Mouse (Mus musculus) neural tube, embryonic 12.5 days (tissue): Measurements from ENCODE around the gene Parva. TPM values are rescaled to one million over a fixed set of nuclear protein-coding genes. Genes with fewer than 3 reads are reported as not detected.

Experiments
- ATAC-seq: fragments of 200-750 bp; cut with Nextera tagmentation; 2 replicates; pipeline ENCODE4 v1.8.0; 2017; ENCODE audit warnings: low read depth, mild to moderate bottlenecking, moderate TSS enrichment, moderate library complexity; ENCODE audit not compliant: low FRiP score
- H3K27ac ChIP-seq: fragments of 300-500 bp; sonication (generic); 2 replicates; pipeline ENCODE4 v1.5.1; 2016
- H3K27me3 ChIP-seq: fragments of 300-500 bp; sonication (generic); replicated peaks from 2 replicates; pipeline ENCODE4 v1.6.1; 2016; ENCODE audit warnings: mild to moderate bottlenecking
- H3K36me3 ChIP-seq: fragments of 300-500 bp; sonication (generic); 2 replicates; pipeline ENCODE4 v1.6.1; 2016; ENCODE audit warnings: mild to moderate bottlenecking
- H3K4me1 ChIP-seq: fragments of 300-500 bp; sonication (generic); 2 replicates; pipeline ENCODE4 v1.6.1; 2016
- H3K4me2 ChIP-seq: fragments of 300-500 bp; sonication (generic); replicated peaks from 2 replicates; pipeline ENCODE4 v1.6.1; 2016; ENCODE audit warnings: mild to moderate bottlenecking
- H3K4me3 ChIP-seq: fragments of 300-500 bp; sonication (generic); 2 replicates; pipeline ENCODE4 v1.5.1; 2016
- H3K9ac ChIP-seq: fragments of 300-500 bp; sonication (generic); 2 replicates; pipeline ENCODE4 v1.6.1; 2016; ENCODE audit warnings: mild to moderate bottlenecking
- H3K9me3 ChIP-seq: fragments of 300-500 bp; sonication (generic); 2 replicates; pipeline ENCODE4 v1.6.1; 2016; ENCODE audit warnings: mild to moderate bottlenecking
- WGBS: fragments of 180-500 bp; shearing (Covaris S2); methylation state at CpG from one replicate; pipeline ENCODE4 v1.1.7; 2016; 5-methylcytosine and 5-hydroxymethylcytosine counted together
- polyA plus RNA-seq: library from polyadenylated mRNA; unstranded; fragments of >200 nt; fragmentation: Nextera tagmentation; extraction: Ambion mirVana; gene quantifications from 2 replicates; pipeline ENCODE4 v1.2.1, GENCODE M21; 2016

Parva gene
- polyA plus RNA-seq, 1 experiment from 2014 or later, result 50.7 TPM

DNA sequence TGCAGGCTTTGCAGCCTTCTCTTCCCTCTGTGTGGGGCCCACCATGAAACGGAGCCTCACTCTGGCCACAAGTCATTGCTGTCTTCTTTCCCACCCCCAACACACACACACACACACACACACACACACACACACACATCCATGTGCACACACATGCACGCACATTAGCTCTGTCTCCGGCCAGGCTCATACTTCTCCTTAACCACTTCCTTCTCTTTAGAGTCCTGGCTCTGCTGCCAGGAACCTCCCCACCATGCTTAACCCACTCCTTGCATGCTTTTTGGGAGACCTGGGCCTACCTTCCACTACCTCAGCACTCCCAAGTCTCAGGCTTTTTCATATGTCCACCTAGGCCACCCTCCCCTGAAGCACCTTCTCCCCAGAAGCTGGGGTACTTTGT is 76.6 kb downstream of the Parva start:
- WGBS, result 66% methylated on average over 3 of the region's 3 CpGs
- Histone ChIP-seq H3K27ac (no peak overlapping the region), H3K4me2 (no peak overlapping the region), H3K4me3 (no peak overlapping the region), H3K27me3 (no peaks in the 10 kb centered on the region; the same call in 1 of the 2 replicates), H3K4me1 (peaks cover 47% of the 10 kb centered on the region), H3K9ac (no peak overlapping the region), H3K36me3 (no peaks in the 10 kb centered on the region), H3K9me3 (no peaks in the 10 kb centered on the region)
- ATAC-seq, result no peak

DNA sequence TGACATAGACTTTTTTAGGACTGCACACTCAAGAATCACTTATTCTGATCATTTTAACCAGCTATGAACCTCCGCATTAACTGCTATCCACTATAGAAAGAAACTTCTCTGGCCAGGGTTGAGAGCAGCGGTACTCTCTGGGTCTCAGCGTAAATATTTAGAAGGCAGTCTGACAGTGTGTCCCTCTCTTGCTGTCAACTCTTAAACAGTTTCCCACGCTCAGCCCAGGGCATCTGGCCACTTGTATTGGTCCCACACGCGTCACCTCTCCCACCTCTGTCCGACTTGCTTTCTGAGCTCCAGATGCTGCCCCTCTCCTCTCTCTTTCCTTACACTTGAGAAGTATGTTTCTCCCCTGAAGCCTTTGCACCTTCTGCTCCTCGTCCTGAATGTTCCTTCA is 81.8 kb downstream of the Parva start:
- no peak overlapping the region for H3K9ac ChIP-seq
- no peak overlapping the region for H3K27ac ChIP-seq

DNA sequence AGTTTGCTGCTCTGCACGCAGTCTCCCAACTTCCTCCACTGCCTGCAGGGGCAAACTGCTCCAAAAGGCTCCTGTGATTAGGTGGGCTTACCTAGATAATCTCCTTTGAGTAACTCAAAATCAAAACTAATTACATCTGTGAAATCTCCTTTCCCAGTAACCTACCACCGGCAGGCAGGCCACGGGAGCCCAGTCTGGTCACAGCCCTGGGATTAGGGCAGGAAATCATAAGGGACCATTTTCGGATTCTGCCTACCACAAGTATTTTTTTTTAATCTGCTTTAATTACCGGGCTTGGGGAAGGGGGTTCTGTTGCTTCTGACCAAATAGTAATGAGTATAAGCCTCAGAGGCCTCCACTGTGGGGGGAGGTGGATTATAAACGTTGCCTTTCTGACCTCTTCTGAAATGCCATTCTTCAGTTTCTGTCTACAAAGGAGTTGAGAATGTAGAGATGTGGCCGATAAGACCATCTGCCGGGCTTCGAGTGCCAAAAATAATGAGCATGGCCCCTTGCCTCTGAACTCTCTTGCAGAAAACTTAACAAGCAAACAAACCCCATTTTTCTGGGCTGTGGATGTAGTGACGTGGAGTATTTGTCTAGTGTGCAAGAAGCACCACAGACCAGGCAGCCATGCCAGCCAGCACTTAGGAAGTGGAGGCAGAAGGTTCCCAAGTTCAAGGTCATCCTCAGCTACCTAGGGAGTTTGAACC is 83.2 kb downstream of the Parva start:
- no peak overlapping the region for H3K9ac ChIP-seq
- H3K4me3 ChIP-seq, result no peak overlapping the region
- ATAC-seq, result no peak
- no peaks in the 10 kb centered on the region for H3K9me3 ChIP-seq
- H3K27me3 ChIP-seq, result no peaks in the 10 kb centered on the region; the same call in 1 of the 2 replicates
- H3K36me3 ChIP-seq, result no peaks in the 10 kb centered on the region
- no peak overlapping the region for H3K27ac ChIP-seq
- no peak overlapping the region for H3K4me2 ChIP-seq
- H3K4me1 ChIP-seq, result peaks cover 16% of the 10 kb centered on the region; the same call in 1 of the 2 replicates
- WGBS, result 67% methylated on average over 10 of the region's 10 CpGs

More for the DNA sequence above, 81.8 kb downstream of the Parva start:
- H3K4me2 ChIP-seq, result no peak overlapping the region
- no peaks in the 10 kb centered on the region for H3K36me3 ChIP-seq
- H3K9me3 ChIP-seq, result no peaks in the 10 kb centered on the region
- H3K4me3 ChIP-seq, result no peak overlapping the region
- H3K27me3 ChIP-seq, result no peaks in the 10 kb centered on the region; the same call in 1 of the 2 replicates
- 81% methylated on average over 8 of the region's 8 CpGs for WGBS
- peaks cover 10% of the 10 kb centered on the region; the same call in 1 of the 2 replicates for H3K4me1 ChIP-seq
- no peak for ATAC-seq

DNA sequence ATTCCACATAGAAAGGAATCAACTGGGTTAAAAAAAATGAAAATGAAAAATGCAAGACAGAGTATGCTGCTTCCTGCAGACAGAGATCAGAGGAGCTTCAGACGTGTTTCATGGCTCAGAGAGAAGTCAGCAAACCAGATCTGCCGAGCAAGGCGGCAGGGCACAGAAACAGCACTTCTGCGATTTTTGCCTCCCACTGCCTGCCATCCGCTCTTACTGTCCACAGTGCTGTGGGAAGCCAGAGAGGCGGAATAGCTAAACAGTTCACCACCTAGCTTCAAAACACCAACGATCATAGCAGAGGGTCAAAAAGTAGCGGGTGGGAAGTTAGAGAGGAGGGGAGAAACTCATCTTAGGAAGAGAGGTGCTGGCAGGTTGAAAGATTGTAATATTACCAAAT is 84.0 kb downstream of the Parva start:
- Histone ChIP-seq H3K4me3 (no peak overlapping the region), H3K9ac (no peak overlapping the region), H3K9me3 (no peaks in the 10 kb centered on the region), H3K27me3 (no peaks in the 10 kb centered on the region; the same call in 1 of the 2 replicates), H3K4me1 (peaks cover 16% of the 10 kb centered on the region; the same call in 1 of the 2 replicates), H3K4me2 (no peak overlapping the region), H3K36me3 (no peaks in the 10 kb centered on the region), H3K27ac (no peak overlapping the region)
- ATAC-seq, result no peak
- WGBS, result 76% methylated on average over 8 of the region's 8 CpGs

DNA sequence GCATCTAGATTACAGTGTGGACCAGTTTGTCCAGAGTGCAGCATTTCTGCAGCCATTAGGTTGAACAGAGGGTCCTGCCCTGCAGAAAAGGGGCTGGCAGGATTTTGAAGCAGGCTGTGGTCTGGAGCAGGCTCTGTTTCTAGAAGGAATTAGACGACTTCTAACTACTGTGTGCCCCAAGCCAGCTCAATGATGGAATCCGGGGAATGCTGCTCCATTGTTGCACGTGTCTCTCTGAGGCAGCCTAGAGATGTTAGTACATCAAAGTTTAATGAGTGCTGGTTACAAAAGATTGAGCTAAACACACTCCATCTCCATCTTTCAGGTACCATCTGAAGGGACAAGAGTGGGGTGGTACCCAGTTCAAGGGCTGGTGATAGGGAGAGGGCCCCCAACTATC is 85.0 kb downstream of the Parva start:
- Histone ChIP-seq H3K4me2 (no peak overlapping the region), H3K36me3 (no peaks in the 10 kb centered on the region), H3K4me1 (peaks cover 16% of the 10 kb centered on the region; the same call in 1 of the 2 replicates), H3K9me3 (no peaks in the 10 kb centered on the region), H3K27me3 (no peaks in the 10 kb centered on the region; the same call in 1 of the 2 replicates), H3K27ac (no peak overlapping the region), H3K4me3 (no peak overlapping the region), H3K9ac (no peak overlapping the region)
- ATAC-seq, result no peak
- WGBS, result 34% methylated on average over 3 of the region's 3 CpGs

DNA sequence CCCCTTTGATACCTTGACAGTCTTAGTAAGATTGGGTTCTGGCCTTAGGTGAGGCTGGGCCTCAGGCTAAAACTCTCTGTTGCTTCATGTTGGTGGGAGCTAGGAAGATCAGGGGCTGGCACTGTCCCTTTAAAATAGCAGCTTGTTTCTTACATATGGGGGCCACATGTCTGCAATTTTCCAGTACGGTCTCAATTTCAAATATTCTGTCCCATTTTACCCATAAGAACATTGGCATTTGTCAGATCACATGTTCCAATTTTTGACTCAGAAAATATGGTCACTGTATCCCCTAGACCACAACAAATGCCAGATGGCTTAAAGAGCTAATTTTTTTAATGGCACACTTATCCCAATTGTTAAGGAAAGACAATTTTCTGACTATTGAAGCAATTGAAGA is 85.6 kb downstream of the Parva start:
- no peak overlapping the region for H3K9ac ChIP-seq
- WGBS, result 74% methylated on average over 1 of the region's 1 CpGs
- peaks cover 16% of the 10 kb centered on the region; the same call in 1 of the 2 replicates for H3K4me1 ChIP-seq
- no peak overlapping the region for H3K4me2 ChIP-seq
- no peak overlapping the region for H3K27ac ChIP-seq
- no peak overlapping the region for H3K4me3 ChIP-seq
- no peaks in the 10 kb centered on the region for H3K27me3 ChIP-seq
- ATAC-seq, result no peak
- H3K9me3 ChIP-seq, result no peaks in the 10 kb centered on the region
- no peaks in the 10 kb centered on the region for H3K36me3 ChIP-seq

DNA sequence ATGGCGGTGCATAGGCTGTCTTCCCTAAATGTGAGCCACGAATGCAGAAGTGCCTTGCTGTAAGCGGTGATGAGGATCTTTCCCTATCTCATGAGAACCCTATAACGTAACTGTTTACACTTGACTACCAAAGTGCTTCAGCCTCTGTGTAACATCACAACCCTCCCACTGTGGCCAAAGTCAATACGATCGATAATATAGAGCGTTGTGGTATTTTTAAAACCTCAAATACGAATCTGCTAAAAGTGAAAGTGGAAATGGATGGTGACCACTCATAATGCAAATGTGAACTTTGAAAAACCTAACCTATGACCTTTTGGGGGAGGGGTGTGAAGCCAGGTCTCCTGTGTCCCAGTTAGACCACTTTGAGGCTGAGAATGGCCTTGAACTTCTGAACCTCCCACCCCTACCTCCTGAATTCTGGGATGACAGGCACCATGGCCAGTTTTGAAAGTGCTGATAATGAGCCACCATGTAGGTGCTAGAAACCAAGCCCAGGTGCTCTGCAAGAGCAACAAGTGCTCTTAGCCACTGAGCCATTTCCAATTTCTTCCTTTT is 87.4 kb downstream of the Parva start:
- no peak for ATAC-seq
- Histone ChIP-seq H3K36me3 (no peaks in the 10 kb centered on the region), H3K27ac (no peak overlapping the region), H3K4me2 (no peak overlapping the region), H3K4me1 (peaks cover 16% of the 10 kb centered on the region; the same call in 1 of the 2 replicates), H3K4me3 (no peak overlapping the region), H3K27me3 (no peaks in the 10 kb centered on the region), H3K9me3 (no peaks in the 10 kb centered on the region), H3K9ac (no peak overlapping the region)
- WGBS, result 95% methylated on average over 8 of the region's 8 CpGs

DNA sequence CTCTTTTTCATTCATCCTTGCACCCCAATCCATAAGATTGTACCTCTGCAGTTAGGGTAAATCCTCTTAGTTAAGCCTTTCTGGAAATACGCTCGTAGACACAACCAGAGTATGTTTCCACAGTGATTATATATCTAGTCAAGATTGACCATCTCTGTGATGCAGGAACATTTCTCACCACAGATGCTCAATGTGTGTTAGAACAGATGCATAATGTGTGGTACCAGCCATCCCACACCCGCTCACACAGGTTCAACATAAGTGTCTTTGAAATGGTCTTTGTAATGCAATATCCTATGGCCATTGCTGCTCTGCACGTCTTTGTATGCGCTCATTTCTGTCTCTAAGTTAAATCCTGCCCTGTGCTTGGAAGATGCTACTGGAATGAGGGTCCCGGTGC is 98.2 kb downstream of the Parva start:
- Histone ChIP-seq H3K27me3 (no peaks in the 10 kb centered on the region), H3K4me2 (no peak overlapping the region), H3K36me3 (no peaks in the 10 kb centered on the region), H3K9ac (no peak overlapping the region), H3K4me3 (no peak overlapping the region), H3K4me1 (0 out of 2 replicates have a peak, but pooled peaks cover 9% of the 10 kb centered on the region), H3K9me3 (no peaks in the 10 kb centered on the region), H3K27ac (no peak overlapping the region)
- WGBS, result 92% methylated on average over 6 of the region's 6 CpGs
- no peak for ATAC-seq

DNA sequence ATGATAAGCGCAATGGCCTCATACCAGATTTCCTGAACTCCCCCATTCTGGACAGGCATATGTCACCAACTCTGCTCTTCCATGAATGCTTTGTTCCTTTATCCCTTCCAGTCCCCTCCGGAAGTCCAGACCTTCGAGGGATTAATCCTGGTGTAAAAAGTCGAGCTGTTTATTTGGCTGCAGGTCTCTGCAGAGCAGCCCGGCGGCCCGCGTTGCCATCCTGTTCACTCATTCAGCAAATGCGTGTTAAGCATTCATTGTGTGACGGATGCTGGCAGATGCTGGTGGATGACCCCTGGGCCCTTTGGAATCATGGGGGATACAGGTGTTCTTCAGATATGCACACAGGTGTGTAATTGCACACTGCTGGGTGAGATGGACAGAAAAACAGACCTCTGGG is 98.9 kb downstream of the Parva start:
- H3K9ac ChIP-seq, result no peak overlapping the region
- H3K4me3 ChIP-seq, result no peak overlapping the region
- no peak overlapping the region for H3K27ac ChIP-seq
- WGBS, result 79% methylated on average over 10 of the region's 10 CpGs
- no peak overlapping the region for H3K4me2 ChIP-seq
- no peak for ATAC-seq
- 0 out of 2 replicates have a peak, but pooled peaks cover 9% of the 10 kb centered on the region for H3K4me1 ChIP-seq
- no peaks in the 10 kb centered on the region for H3K27me3 ChIP-seq
- no peaks in the 10 kb centered on the region for H3K36me3 ChIP-seq
- no peaks in the 10 kb centered on the region for H3K9me3 ChIP-seq

DNA sequence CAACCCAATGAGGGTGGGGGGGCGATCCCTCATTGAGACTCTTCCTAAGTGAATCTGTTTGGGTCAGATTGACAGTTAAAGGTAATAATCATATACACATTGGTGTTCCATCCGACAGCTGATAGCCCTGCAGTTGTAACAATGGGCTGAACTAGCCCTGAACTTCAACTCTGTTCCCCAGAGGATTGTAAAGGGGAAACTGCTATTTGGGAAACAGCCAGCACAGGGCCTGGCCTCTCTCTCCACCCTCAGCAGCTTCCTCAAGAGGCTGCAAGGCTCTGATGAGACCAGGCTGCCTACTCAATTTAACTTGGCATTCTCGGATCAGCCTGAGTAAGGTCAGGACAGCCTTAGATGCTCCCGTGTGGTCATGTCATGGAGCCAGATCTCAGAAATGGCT is 99.9 kb downstream of the Parva start:
- no peaks in the 10 kb centered on the region for H3K9me3 ChIP-seq
- 0 out of 2 replicates have a peak, but pooled peaks cover 9% of the 10 kb centered on the region for H3K4me1 ChIP-seq
- H3K9ac ChIP-seq, result no peak overlapping the region
- no peaks in the 10 kb centered on the region for H3K27me3 ChIP-seq
- no peak overlapping the region for H3K27ac ChIP-seq
- no peak overlapping the region for H3K4me3 ChIP-seq
- no peak for ATAC-seq
- 87% methylated on average over 4 of the region's 4 CpGs for WGBS
- no peaks in the 10 kb centered on the region for H3K36me3 ChIP-seq
- no peak overlapping the region for H3K4me2 ChIP-seq

DNA sequence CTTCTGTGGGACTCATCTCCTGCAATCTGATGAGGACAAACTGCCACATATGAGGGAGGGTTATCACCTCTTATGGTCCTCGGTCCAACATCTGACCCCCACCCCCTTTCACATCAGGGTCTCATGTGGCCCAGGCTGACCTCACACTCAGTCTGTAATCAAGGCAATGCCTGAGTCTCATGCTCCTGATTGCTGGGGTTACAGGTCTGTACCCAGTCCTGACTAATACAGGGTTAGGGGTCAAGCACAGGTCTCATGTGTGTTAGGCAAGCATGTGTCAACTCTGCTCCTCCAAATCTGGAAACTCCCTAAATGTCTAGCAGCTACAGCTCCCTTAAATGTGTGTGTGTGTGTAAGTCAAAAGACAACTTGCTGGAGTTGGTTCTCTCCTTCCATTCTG is 100.8 kb downstream of the Parva start:
- no peak overlapping the region for H3K27ac ChIP-seq
- no peak for ATAC-seq
- no peaks in the 10 kb centered on the region for H3K36me3 ChIP-seq
- H3K4me1 ChIP-seq, result 0 out of 2 replicates have a peak, but pooled peaks cover 9% of the 10 kb centered on the region
- 89% methylated on average over 1 of the region's 1 CpGs for WGBS
- no peaks in the 10 kb centered on the region for H3K9me3 ChIP-seq
- no peaks in the 10 kb centered on the region for H3K27me3 ChIP-seq
- H3K4me2 ChIP-seq, result no peak overlapping the region
- H3K4me3 ChIP-seq, result no peak overlapping the region
- H3K9ac ChIP-seq, result no peak overlapping the region

DNA sequence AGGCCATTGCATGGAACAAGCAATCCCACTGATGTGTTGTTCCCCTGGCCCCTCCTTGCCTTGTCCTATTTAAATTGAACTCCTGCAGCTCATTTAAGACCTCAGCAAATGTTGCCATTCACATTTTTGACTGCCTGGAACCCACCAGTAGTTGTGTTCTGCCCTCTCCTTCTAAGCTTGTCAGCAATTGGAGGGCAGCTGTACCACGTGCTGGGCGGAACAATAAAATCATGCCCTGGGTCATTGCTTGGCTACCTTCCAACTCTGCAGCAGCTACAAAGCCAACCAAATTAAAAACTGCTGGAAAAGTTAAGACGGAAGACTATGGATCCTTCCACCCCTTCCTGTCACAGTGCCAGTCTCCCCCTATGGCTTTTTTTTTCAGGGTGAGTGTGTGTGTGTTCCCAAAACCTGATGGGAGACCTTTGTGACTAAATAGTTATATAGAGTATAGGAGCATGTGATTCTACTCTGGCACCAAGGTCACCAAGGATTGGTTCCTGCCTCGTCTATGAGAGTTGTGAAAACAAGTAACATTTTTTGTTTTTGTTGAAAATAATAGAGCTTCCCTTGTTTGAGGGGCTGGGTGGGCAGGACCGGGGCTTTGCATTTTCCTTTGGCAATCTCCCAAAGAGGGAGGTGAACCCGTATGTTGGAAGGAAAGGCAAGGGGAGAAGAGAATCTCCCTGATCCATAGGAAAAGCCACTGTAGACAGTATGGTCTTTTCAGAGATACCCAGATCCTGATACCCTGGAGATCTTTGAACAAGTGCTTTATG is 101.5 kb downstream of the Parva start:
- no peaks in the 10 kb centered on the region for H3K27me3 ChIP-seq
- H3K4me3 ChIP-seq, result no peak overlapping the region
- no peaks in the 10 kb centered on the region for H3K36me3 ChIP-seq
- ATAC-seq, result no peak
- no peaks in the 10 kb centered on the region for H3K9me3 ChIP-seq
- H3K4me1 ChIP-seq, result 0 out of 2 replicates have a peak, but pooled peaks cover 9% of the 10 kb centered on the region
- WGBS, result 49% methylated on average over 6 of the region's 6 CpGs
- no peak overlapping the region for H3K27ac ChIP-seq
- no peak overlapping the region for H3K9ac ChIP-seq
- no peak overlapping the region for H3K4me2 ChIP-seq
